Mouse (Mus musculus): Measurements from ENCODE around the gene Mvd.

DNA sequence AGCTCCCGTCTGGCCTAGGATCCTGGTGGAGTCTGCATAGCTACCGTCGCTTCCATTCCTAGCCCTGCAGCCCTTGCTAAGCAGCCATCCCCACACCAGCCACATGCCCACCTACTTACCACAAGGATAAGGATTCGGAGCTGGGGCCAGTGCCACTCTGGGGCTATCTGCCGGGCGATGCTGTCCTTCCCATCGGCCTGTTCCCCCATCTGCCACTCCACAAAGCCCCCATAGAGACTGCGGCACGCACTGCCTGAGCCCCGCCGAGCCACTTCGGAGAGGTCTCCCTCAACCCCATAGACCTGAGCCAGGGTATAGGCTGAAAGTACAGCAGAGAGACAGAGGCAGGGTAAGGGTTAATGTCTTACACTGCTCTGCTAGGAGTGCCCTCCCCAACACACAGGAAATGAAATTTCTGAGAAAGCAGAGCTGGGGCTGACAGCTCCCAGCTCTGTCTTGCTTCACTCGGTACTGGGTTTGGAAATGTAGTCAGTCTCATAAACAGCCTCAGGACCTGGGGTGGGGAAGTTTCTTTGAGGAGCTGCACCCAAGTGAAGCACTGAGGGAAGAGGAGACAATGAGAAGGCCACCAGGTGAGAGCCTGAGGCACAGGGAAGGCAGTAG is 5.4 kb downstream of the Mvd start:
- TF ChIP-seq E2F4 (IDR thresholded peaks at IDR 0.05; ENCODE audit: borderline replicate concordance, low read depth, low read length) (no peak), POLR2AphosphoS5 (IDR thresholded peaks at IDR 0.05; ENCODE audit: borderline replicate concordance, low read depth, low read length) (no peak), POLR2AphosphoS2 (IDR thresholded peaks at IDR 0.05; ENCODE audit: low read length) (no peak), CTCF (IDR thresholded peaks at IDR 0.05 in 2 of 3, conservative IDR thresholded peaks at IDR 0.05 in 1 of 3; ENCODE audit: control insufficient read depth in 1 of 3, insufficient read depth in 1 of 3, low read depth in 2 of 3, low read length in 3 of 3, poor library complexity in 1 of 3, severe bottlenecking in 1 of 3) (no peak), MYC (IDR thresholded peaks at IDR 0.05; ENCODE audit: low read depth, low read length) (no peak), GATA1 (IDR thresholded peaks at IDR 0.05; ENCODE audit: low read depth, low read length) (no peak), MYB (IDR thresholded peaks at IDR 0.05; ENCODE audit: low read depth, low read length) (no peak), POLR2A (IDR thresholded peaks at IDR 0.05; ENCODE audit: control insufficient read depth in 1 of 2, insufficient read depth in 1 of 2, low read depth in 1 of 2, low read length in 2 of 2, poor library complexity in 1 of 2) (no peak), SMC3 (IDR thresholded peaks at IDR 0.05; ENCODE audit: low read depth, low read length) (no peak)

All from MEL (cell line).